Mouse (Mus musculus) C2C12 (cell line): ENCODE results near the gene Cavin1.

Experiments
- CTCF ChIP-seq: IDR thresholded peaks from one replicate; pipeline ENCODE4 v1.5.1; 2011; ENCODE audit not compliant: control insufficient read depth, insufficient read depth, insufficient read length
- FOSL1 ChIP-seq: IDR thresholded peaks from one replicate; pipeline ENCODE4 v1.8.0; 2011; ENCODE audit warnings: mild to moderate bottlenecking, low read length; ENCODE audit not compliant: poor library complexity, insufficient read depth, severe bottlenecking
- MAX ChIP-seq: IDR thresholded peaks from one replicate; pipeline ENCODE4 v1.6.1; 2011; ENCODE audit warnings: mild to moderate bottlenecking, control low read depth
- MYOD1 ChIP-seq: IDR thresholded peaks from one replicate; pipeline ENCODE4 v1.6.1; 2011; ENCODE audit warnings: low read depth; ENCODE audit not compliant: control insufficient read depth, insufficient read length
- USF1 ChIP-seq: IDR thresholded peaks from one replicate; pipeline ENCODE4 v1.6.1; 2011; ENCODE audit warnings: low read depth, mild to moderate bottlenecking, control low read depth, moderate library complexity

DNA sequence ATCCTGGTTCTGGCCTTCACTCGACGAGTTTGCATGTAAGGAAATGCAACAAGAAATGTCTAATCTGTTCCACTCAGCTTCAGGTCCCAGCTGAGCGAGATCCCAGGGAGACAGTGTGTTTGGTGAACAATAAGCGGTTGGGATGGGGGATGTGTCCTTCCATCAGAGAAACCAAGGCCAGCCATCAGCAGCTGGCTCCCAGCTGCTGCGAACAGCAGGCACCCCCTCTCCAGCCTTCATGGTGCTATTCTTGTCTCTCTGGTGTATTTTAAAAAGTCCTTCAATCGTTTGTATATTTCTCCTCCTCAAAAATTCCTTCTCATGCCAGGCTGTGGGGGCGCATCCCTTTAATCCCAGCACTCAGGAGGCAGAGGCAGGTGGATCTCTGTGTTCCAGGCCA, 4.6 kb upstream of the Cavin1 start:
- no peak for TF ChIP-seq CTCF
- TF ChIP-seq MAX = no peak
- no peak for TF ChIP-seq USF1
- TF ChIP-seq FOSL1 = no peak
- no peak for TF ChIP-seq MYOD1
